Mouse (Mus musculus): ENCODE measurements at regions not wholly inside any gene's neighbourhood (a gene's known extent, or its start where the extent isn't known, plus 50 kb on each side); places are given as distances from the start of the nearest gene placed in this dataset.
"Not testable (repeated sequence)": the region's sequence is repeated elsewhere in the genome, so short reads cannot be mapped to it uniquely, and the experiment has no call there.

DNA sequence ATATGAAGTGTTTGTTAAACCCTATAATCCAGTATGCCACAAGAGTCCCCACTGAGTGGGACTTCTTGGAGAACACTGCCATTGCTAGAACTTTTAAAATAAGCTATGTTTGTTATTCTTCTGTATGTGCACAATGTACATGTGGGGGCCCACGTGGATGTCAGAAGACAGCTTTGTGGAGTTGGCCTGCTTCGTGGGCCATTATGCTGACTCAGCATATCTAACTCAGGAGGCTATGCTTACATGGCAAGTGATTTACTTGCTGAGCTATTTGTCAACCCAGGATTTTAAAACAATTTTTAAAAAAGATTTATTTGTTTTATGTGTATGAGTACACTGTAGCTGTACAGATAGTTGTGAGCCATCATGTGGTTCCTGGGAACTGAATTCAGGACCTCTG, 207.6 kb upstream of the Steap1 start:
- no peak for DNase-seq (ENCODE audit: inconsistent age in 2 of 2, low spot score in 1 of 2)

- no peak for DNase-seq (ENCODE audit: inconsistent age in 2 of 2, low spot score in 1 of 2)
Measured at GRCm38 (mm10) chr5:5955783-5956182, 206.7 kb upstream of the Steap1 start.

GRCm38 (mm10) chr5:5925796-5926195, 176.7 kb upstream of the Steap1 start:
- DNase-seq (ENCODE audit: inconsistent age in 2 of 2, low spot score in 1 of 2), result no peak

GRCm38 (mm10) chr5:5916427-5916826, 167.3 kb upstream of the Steap1 start:
- DNase-seq (ENCODE audit: inconsistent age in 2 of 2, low spot score in 1 of 2), result no peak

- no peak for DNase-seq (ENCODE audit: inconsistent age in 2 of 2, low spot score in 1 of 2)
Measured at GRCm38 (mm10) chr5:5889376-5889775, 140.2 kb upstream of the Steap1 start.

- DNase-seq (ENCODE audit: inconsistent age in 2 of 2, low spot score in 1 of 2), result no peak
Measured at GRCm38 (mm10) chr5:5873425-5873824, 124.3 kb upstream of the Steap1 start.

GRCm38 (mm10) chr5:5856146-5856724, 107.1 kb upstream of the Steap1 start:
- DNase-seq (ENCODE audit: inconsistent age in 2 of 2, low spot score in 1 of 2), result no peak

GRCm38 (mm10) chr5:5845805-5846496, 96.8 kb upstream of the Steap1 start:
- DNase-seq (ENCODE audit: inconsistent age in 2 of 2, low spot score in 1 of 2), result peak in 1 of 2 experiments; percentile 58

- DNase-seq (ENCODE audit: inconsistent age in 2 of 2, low spot score in 1 of 2), result no peak
Measured at GRCm38 (mm10) chr5:5844312-5844711, 95.2 kb upstream of the Steap1 start.

DNA sequence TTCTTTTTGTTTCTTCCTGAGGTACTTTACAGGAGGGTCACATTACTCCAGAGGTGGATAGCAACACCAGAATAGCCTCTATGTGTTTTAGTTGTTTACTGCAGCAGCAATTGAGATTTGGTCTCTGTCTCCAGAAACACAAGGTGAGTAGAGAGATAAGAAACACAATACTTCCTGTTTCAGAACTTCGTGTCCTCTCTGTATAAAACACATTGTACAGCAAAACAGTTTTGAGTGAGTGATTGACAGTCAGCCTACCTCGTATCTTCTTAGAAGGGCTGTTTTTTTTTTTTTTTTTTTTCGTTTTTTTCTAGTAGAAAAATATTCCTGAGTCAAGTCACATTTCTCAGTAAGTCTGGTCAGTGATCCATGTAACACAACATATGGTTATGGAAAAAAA, 89.6 kb upstream of the Steap1 start:
- no peak for DNase-seq (ENCODE audit: inconsistent age in 2 of 2, low spot score in 1 of 2)

GRCm38 (mm10) chr5:5822666-5823065, 73.5 kb upstream of the Steap1 start:
- DNase-seq (ENCODE audit: inconsistent age in 2 of 2, low spot score in 1 of 2), result not testable (repeated sequence)

Measured in adrenal gland, adult (tissue).